Mouse (Mus musculus) myocyte (in vitro differentiated cells): ENCODE measurements around the gene Ubr7.

ENCODE experiments used
- E2F4 ChIP-seq: IDR thresholded peaks from one replicate; pipeline ENCODE4 v1.6.1; 2011; ENCODE audit warnings: mild to moderate bottlenecking, control low read depth, moderate library complexity; ENCODE audit not compliant: insufficient read depth
- MYOD1 ChIP-seq, 3 experiments: IDR thresholded peaks; one replicate each; pipeline ENCODE4 v1.6.1; 2011; ENCODE audit warnings: control low read depth in 2 of 3, low read depth in 2 of 3, mild to moderate bottlenecking in 2 of 3, moderate library complexity in 1 of 3; ENCODE audit not compliant: insufficient read length in 2 of 3, control insufficient read depth in 1 of 3
- POLR2A ChIP-seq: IDR thresholded peaks from one replicate; pipeline ENCODE4 v1.6.1; 2011; ENCODE audit warnings: low read depth, mild to moderate bottlenecking, control low read depth, moderate library complexity; ENCODE audit not compliant: insufficient read length
- REST ChIP-seq: IDR thresholded peaks from one replicate; pipeline ENCODE4 v1.6.1; 2011; ENCODE audit warnings: mild to moderate bottlenecking, control low read depth, moderate library complexity; ENCODE audit not compliant: insufficient read depth, insufficient read length

DNA sequence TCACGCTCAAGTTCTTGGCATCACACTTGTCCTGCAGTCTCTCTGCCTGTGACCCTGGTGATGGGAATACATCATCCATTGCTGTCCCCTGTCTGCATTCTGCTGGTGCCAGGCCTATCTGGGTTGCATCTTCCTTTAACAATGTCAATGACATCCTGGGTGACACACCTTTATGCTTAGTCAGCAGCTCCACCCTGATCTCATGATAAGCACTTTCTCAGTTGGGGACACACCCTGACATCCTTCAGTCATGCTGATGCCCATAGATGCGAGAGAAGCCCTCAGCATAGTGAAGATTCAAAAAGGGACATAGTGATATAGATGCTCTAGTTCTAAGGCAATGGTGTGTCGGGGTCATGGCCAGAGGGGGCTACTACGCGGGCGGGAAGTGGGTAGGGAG, 32.6 kb upstream of the Ubr7 start:
- TF ChIP-seq POLR2A (no peak), MYOD1 (IDR thresholded peaks at IDR 0.05; ENCODE audit: control insufficient read depth in 1 of 3, insufficient read length in 2 of 3, low read depth in 2 of 3) (no peak), REST (no peak), E2F4 (no peak)
